Mouse (Mus musculus): ENCODE data around the gene Eml2. TPM values are rescaled to one million over a fixed set of nuclear protein-coding genes. Genes with fewer than 3 reads are reported as not detected.

Eml2 gene
- polyA plus RNA-seq, 1 experiment from 2014 or later, result 2.0 TPM

GRCm38 (mm10) chr7:19178035-19178434, 1.8 kb downstream of the Eml2 start:
- Histone ChIP-seq H3K4me2 (ENCODE audit: low read depth, low read length, severe bottlenecking) (peak overlapping the region; percentile 6; the same call in 1 of the 2 replicates), H3K9me3 (ENCODE audit: control insufficient read depth, low read length) (no peaks in the 10 kb centered on the region), H3K9ac (ENCODE audit: low read length) (no peak overlapping the region), H3K27ac (ENCODE audit: low read depth, low read length) (no peak overlapping the region), H3K4me1 (replicated peaks; ENCODE audit: control insufficient read depth, insufficient read depth, low read length) (peaks cover 9% of the 10 kb centered on the region), H3K27me3 (ENCODE audit: control insufficient read depth, insufficient read depth, low read length) (peaks cover 48% of the 10 kb centered on the region), H3K36me3 (ENCODE audit: control insufficient read depth, insufficient read depth, low read length) (no peaks in the 10 kb centered on the region), H3K4me3 (ENCODE audit: low read depth, low read length) (no peak overlapping the region)
- ATAC-seq (replicated peaks; ENCODE audit: low FRiP score), result no peak
- 7% methylated on average over 18 of the region's 18 CpGs for whole genome bisulfite sequencing
- DNase-seq (ENCODE audit: low spot score), result peak; percentile 63

- WGBS, result 7% methylated on average over 27 of the region's 27 CpGs
- ATAC-seq (replicated peaks; ENCODE audit: low FRiP score), result 0 out of 2 replicates have a peak, but pooled peaks have one; percentile 2
- Histone ChIP-seq H3K9ac (ENCODE audit: low read length) (no peak overlapping the region), H3K27ac (ENCODE audit: low read depth, low read length) (no peak overlapping the region), H3K27me3 (ENCODE audit: control insufficient read depth, insufficient read depth, low read length) (peaks cover 48% of the 10 kb centered on the region), H3K36me3 (ENCODE audit: control insufficient read depth, insufficient read depth, low read length) (no peaks in the 10 kb centered on the region), H3K4me1 (replicated peaks; ENCODE audit: control insufficient read depth, insufficient read depth, low read length) (peaks cover 8% of the 10 kb centered on the region), H3K4me2 (ENCODE audit: low read depth, low read length, severe bottlenecking) (peak overlapping the region; percentile 50), H3K9me3 (ENCODE audit: control insufficient read depth, low read length) (no peaks in the 10 kb centered on the region), H3K4me3 (ENCODE audit: low read depth, low read length) (peak overlapping the region; percentile 19)
- peak; percentile 87 for DNase-seq (ENCODE audit: low spot score)
Observed at GRCm38 (mm10) chr7:19178443-19179092, 2.3 kb downstream of the Eml2 start.

- H3K9ac ChIP-seq (ENCODE audit: low read length), result peak overlapping the region; percentile 9; the same call in 1 of the 2 replicates
- 0 out of 2 replicates have a peak, but pooled peaks have one; percentile 8 for ATAC-seq (replicated peaks; ENCODE audit: low FRiP score)
Observed at GRCm38 (mm10) chr7:19179173-19179572, 3.0 kb downstream of the Eml2 start.

GRCm38 (mm10) chr7:19179936-19180335, 3.7 kb downstream of the Eml2 start:
- Histone ChIP-seq H3K27me3 (ENCODE audit: control insufficient read depth, insufficient read depth, low read length) (peaks cover 48% of the 10 kb centered on the region), H3K36me3 (ENCODE audit: control insufficient read depth, insufficient read depth, low read length) (no peaks in the 10 kb centered on the region), H3K9ac (ENCODE audit: low read length) (no peak overlapping the region), H3K4me2 (ENCODE audit: low read depth, low read length, severe bottlenecking) (no peak overlapping the region; the same call in 1 of the 2 replicates), H3K4me3 (ENCODE audit: low read depth, low read length) (no peak overlapping the region), H3K4me1 (replicated peaks; ENCODE audit: control insufficient read depth, insufficient read depth, low read length) (peaks cover 8% of the 10 kb centered on the region), H3K27ac (ENCODE audit: low read depth, low read length) (no peak overlapping the region), H3K9me3 (ENCODE audit: control insufficient read depth, low read length) (no peaks in the 10 kb centered on the region)
- DNase-seq (ENCODE audit: low spot score) (no peak), ATAC-seq (replicated peaks; ENCODE audit: low FRiP score) (no peak)
- 35% methylated on average over 6 of the region's 6 CpGs for WGBS

More at GRCm38 (mm10) chr7:19179173-19179572, 3.0 kb downstream of the Eml2 start:
- Histone ChIP-seq H3K27me3 (ENCODE audit: control insufficient read depth, insufficient read depth, low read length) (peaks cover 48% of the 10 kb centered on the region), H3K4me1 (replicated peaks; ENCODE audit: control insufficient read depth, insufficient read depth, low read length) (peaks cover 8% of the 10 kb centered on the region), H3K9me3 (ENCODE audit: control insufficient read depth, low read length) (no peaks in the 10 kb centered on the region), H3K4me3 (ENCODE audit: low read depth, low read length) (peak overlapping the region; percentile 19), H3K36me3 (ENCODE audit: control insufficient read depth, insufficient read depth, low read length) (no peaks in the 10 kb centered on the region), H3K27ac (ENCODE audit: low read depth, low read length) (no peak overlapping the region), H3K4me2 (ENCODE audit: low read depth, low read length, severe bottlenecking) (peak overlapping the region; percentile 50)
- WGBS, result under 1% methylated on average over 31 of the region's 32 CpGs
- peak; percentile 88 for DNase-seq (ENCODE audit: low spot score)

DNA sequence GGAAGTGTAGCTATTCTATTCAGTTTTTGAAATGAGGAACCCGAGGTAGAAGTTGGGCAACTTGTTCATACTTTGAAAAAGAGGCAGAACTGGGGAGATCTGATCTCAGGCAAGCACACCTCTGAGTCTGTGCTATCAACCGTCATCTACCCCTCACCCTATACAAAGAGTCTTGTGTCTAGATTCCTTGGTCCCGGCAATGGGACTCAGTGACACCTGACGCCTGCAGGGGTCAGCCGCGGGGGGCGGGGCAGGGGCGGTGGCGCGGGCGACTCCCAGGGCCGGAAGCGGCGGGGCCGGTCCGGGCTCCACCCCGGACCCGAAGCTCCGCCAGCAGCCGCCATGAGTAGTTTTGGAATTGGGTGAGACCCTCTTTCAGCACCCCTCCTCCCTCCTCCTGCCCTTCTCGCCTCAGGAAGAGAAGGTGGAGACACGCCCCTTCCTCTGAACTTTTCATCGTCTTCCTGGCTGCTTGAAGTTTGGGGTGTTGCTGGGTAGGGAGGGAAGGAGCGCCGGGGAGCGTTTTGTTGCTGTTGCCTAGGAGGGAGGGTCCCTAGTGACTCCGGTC, 4.7 kb downstream of the Eml2 start:
- Histone ChIP-seq H3K9ac (ENCODE audit: low read length) (peak overlapping the region; percentile 59), H3K4me3 (ENCODE audit: low read depth, low read length) (peak overlapping the region; percentile 48), H3K4me1 (replicated peaks; ENCODE audit: control insufficient read depth, insufficient read depth, low read length) (peaks cover 10% of the 10 kb centered on the region), H3K36me3 (ENCODE audit: control insufficient read depth, insufficient read depth, low read length) (no peaks in the 10 kb centered on the region), H3K4me2 (ENCODE audit: low read depth, low read length, severe bottlenecking) (peak overlapping the region; percentile 74), H3K9me3 (ENCODE audit: control insufficient read depth, low read length) (no peaks in the 10 kb centered on the region), H3K27ac (ENCODE audit: low read depth, low read length) (no peak overlapping the region), H3K27me3 (ENCODE audit: control insufficient read depth, insufficient read depth, low read length) (peaks cover 41% of the 10 kb centered on the region)
- DNase-seq (ENCODE audit: low spot score) (peak; percentile 82), ATAC-seq (replicated peaks; ENCODE audit: low FRiP score) (no peak)
- 2% methylated on average over 25 of the region's 27 CpGs for WGBS

GRCm38 (mm10) chr7:19184250-19184649, 8.0 kb downstream of the Eml2 start:
- H3K27ac ChIP-seq (ENCODE audit: low read depth, low read length), result peak overlapping the region; percentile 55

GRCm38 (mm10) chr7:19184758-19185157, 8.5 kb downstream of the Eml2 start:
- peak; percentile 73 for DNase-seq (ENCODE audit: low spot score)
- Histone ChIP-seq H3K27me3 (ENCODE audit: control insufficient read depth, insufficient read depth, low read length) (peaks cover 8% of the 10 kb centered on the region), H3K36me3 (ENCODE audit: control insufficient read depth, insufficient read depth, low read length) (no peaks in the 10 kb centered on the region), H3K27ac (ENCODE audit: low read depth, low read length) (peak overlapping the region; percentile 55), H3K9me3 (ENCODE audit: control insufficient read depth, low read length) (no peaks in the 10 kb centered on the region), H3K9ac (ENCODE audit: low read length) (no peak overlapping the region), H3K4me2 (ENCODE audit: low read depth, low read length, severe bottlenecking) (no peak overlapping the region), H3K4me1 (replicated peaks; ENCODE audit: control insufficient read depth, insufficient read depth, low read length) (peaks cover 5% of the 10 kb centered on the region), H3K4me3 (ENCODE audit: low read depth, low read length) (no peak overlapping the region)
- peak; percentile 23; the same call in 1 of the 2 replicates for ATAC-seq (replicated peaks; ENCODE audit: low FRiP score)
- 85% methylated on average over 6 of the region's 6 CpGs for WGBS

More at GRCm38 (mm10) chr7:19184250-19184649, 8.0 kb downstream of the Eml2 start:
- H3K9ac ChIP-seq (ENCODE audit: low read length), result no peak overlapping the region
- H3K9me3 ChIP-seq (ENCODE audit: control insufficient read depth, low read length), result no peaks in the 10 kb centered on the region
- ATAC-seq (replicated peaks; ENCODE audit: low FRiP score), result no peak
- H3K36me3 ChIP-seq (ENCODE audit: control insufficient read depth, insufficient read depth, low read length), result no peaks in the 10 kb centered on the region
- H3K27me3 ChIP-seq (ENCODE audit: control insufficient read depth, insufficient read depth, low read length), result peaks cover 13% of the 10 kb centered on the region
- H3K4me1 ChIP-seq (replicated peaks; ENCODE audit: control insufficient read depth, insufficient read depth, low read length), result peaks cover 9% of the 10 kb centered on the region
- DNase-seq (ENCODE audit: low spot score), result no peak
- H3K4me3 ChIP-seq (ENCODE audit: low read depth, low read length), result no peak overlapping the region
- WGBS, result 69% methylated on average over 2 of the region's 2 CpGs
- H3K4me2 ChIP-seq (ENCODE audit: low read depth, low read length, severe bottlenecking), result no peak overlapping the region

GRCm38 (mm10) chr7:19194676-19195075, 18.5 kb downstream of the Eml2 start:
- H3K4me1 ChIP-seq (replicated peaks; ENCODE audit: control insufficient read depth, insufficient read depth, low read length), result no peaks in the 10 kb centered on the region
- H3K27me3 ChIP-seq (ENCODE audit: control insufficient read depth, insufficient read depth, low read length), result no peaks in the 10 kb centered on the region
- no peak for ATAC-seq (replicated peaks; ENCODE audit: low FRiP score)
- no peak for DNase-seq (ENCODE audit: low spot score)
- WGBS, result 100% methylated on average over 4 of the region's 4 CpGs
- H3K9ac ChIP-seq (ENCODE audit: low read length), result no peak overlapping the region
- H3K27ac ChIP-seq (ENCODE audit: low read depth, low read length), result no peak overlapping the region
- H3K36me3 ChIP-seq (ENCODE audit: control insufficient read depth, insufficient read depth, low read length), result peaks cover 9% of the 10 kb centered on the region; the same call in 1 of the 2 replicates
- no peak overlapping the region for H3K4me3 ChIP-seq (ENCODE audit: low read depth, low read length)
- H3K9me3 ChIP-seq (ENCODE audit: control insufficient read depth, low read length), result peaks cover 3% of the 10 kb centered on the region; the same call in 1 of the 2 replicates
- no peak overlapping the region for H3K4me2 ChIP-seq (ENCODE audit: low read depth, low read length, severe bottlenecking)

All from forebrain, embryonic 11.5 days (tissue).